Mouse (Mus musculus) kidney, adult 2 months (tissue): ENCODE results near the gene Zbtb18.

ENCODE experiments used
- CTCF ChIP-seq: fragments of 200-500 bp; conservative IDR thresholded peaks from 2 replicates; pipeline ENCODE4 v1.5.1; 2011; ENCODE audit warnings: low read depth, mild to moderate bottlenecking, control low read depth, low read length, moderate library complexity, mixed read lengths; ENCODE audit not compliant: insufficient read depth, insufficient read length
- POLR2A ChIP-seq: fragments of 200-500 bp; IDR thresholded peaks from one replicate; pipeline ENCODE4 v1.6.1; 2011; ENCODE audit warnings: low read depth, low read length, control low read depth

DNA sequence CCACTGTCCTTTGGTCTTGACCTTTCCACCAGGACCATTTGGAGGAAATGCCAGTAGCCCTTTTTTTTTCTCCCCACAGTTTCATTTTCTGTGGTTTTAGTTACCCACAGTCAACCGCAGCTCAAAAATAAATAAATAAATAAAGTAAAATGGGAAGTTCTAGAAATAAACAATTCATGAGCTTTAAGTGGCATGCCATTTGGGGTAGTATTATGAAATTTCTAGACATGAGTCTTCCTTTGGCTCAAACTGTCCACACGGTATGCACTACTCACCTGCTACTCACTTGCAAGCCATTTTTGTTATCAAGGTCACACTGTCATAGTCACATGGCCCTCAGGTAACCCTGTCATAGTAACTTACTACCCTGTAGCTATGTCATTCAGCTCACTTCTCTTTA lies 41.5 kb downstream of the Zbtb18 start:
- TF ChIP-seq CTCF (no peak), POLR2A (no peak)
